Mouse (Mus musculus) cerebellum, adult 9-10 months (tissue): ENCODE results near the gene Mgmt.

Experiments
- DNase-seq: peaks from one replicate; pipeline ENCODE4 v3.0.0; 2022

Mgmt gene

DNA sequence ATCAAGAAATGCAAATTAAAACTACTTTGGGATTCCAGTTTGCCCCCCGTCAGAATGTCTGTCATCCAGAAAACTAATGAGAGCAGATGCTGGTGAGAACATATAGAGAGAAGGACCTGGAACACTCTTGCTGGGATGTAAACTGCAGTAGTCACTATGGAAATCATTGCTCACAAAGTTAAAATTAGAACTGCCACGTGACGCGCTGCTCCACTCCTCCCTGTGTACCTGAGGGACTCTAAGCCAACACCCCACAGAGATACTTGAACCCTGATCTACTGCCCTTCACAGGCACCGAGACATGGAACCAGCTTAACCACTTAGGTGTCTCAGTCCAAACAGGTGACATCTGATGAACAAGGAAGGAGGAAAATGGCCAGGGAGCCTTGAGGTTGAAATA lies 171.0 kb downstream of the Mgmt start:
- no peak for DNase-seq

DNA sequence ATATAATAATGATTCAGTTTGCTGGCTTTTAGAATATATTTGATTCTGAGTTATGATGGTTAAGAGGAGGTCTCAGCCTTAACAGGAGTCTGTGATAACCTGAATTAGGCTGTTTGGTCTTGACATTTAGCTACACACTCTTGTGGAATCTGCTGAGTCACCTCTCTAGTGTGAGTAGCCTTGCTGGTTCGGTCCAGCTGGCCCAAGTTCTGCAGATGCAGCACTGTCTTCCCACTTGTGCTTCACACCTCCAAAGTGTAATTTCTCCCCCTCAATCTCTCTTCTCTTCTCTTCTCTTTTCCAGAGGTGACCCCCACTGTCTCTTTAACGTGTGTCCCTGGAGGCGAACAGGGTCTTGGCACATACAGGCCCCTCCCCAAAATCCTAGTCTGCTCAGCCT lies 171.8 kb downstream of the Mgmt start:
- no peak for DNase-seq

DNA sequence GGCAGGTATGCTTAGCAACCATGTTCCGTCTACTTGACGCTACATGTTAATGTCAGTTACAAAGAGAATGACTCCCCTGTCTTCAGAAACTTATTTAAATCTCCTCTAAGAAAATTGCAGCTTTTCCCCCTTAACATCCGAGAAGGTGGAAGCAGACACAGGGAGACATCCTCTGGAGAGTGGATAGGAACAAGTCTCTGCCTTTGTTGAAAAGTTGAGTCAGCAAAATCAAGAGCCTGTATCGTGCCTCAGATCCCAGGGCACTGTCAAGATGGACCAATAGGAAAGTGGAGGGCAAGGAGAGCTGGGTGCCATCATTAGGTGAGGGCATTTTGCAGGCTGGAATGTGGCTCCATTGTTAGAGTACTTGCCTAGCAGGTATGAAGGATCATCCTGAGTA lies 172.6 kb downstream of the Mgmt start:
- no peak for DNase-seq

DNA sequence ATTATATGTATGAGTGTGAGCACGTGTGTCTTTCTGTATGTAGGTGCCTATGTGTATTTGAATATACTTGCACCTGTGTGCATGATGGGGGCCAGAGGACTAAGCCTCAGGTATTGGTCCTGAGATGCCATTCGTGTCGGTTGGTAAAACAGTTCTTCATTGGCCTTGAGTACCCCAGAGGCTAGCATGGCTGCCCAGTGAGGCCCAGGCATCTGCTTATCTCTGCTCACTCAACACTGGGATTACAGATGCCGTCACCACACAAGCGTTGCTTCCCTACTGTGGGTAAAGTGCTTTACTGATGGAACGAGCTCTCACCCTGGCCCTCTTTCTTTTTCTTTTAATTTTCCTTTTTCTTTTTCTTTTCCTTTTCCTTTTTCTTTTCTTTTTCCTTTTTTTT lies 173.3 kb downstream of the Mgmt start:
- no peak for DNase-seq

DNA sequence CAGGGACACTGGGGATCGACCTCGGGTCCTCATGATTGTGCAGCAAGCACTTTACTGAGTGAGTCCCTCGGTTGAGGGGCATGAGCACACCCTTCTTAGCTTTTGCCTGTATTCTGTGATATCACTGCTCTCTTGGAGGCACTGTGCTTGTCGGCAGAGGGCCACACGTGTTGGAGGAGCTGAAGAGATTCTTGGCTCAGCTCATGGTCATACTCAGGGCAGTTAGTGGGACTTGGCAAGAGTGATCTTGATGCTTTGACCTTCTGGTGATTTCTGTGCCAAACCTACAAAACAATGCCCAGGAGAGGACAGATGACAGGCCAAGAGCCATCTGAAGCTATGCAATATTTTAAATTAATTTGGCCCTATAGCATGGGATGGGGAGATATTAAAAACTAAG lies 174.4 kb downstream of the Mgmt start:
- no peak for DNase-seq

DNA sequence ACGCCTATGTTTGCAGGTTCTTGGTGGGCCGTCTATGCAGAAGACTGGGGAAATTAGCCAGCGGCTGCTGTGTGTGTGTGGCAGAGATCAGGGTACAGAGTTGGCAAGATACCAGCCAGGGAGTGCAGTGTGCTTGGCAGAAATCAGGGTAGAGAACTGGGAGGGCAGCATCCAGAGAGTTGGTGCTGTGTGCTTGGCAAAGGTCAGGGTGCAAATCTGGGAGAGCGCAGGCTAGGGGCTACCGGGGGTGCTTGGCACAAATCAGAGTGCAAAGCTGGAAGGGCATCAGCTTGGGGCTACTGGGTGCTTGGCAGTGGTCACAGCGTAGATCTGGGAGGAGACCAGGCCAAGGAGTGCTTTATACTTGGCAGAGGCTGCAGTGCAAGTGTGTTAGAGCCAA lies 175.4 kb downstream of the Mgmt start:
- no peak for DNase-seq

DNA sequence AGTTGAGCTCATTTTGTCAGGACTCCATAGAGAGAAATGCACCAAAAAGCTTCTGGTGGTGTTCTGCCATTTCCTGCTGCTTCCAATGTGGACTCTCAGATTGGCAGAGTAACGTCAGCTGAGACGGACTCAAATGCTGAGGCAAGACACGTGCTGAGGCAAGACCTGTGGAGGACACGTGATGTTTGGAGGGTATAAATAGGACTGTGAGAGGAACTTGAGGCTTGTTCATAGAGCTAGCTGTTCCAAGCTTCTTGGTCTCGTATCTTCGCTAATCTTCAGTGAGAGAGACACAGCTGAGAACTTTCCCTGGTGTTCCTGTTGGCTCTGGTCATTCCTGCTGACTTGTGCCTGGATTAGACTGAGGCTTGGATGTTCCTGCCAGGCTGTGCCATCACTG lies 176.9 kb downstream of the Mgmt start:
- DNase-seq, result no peak

DNA sequence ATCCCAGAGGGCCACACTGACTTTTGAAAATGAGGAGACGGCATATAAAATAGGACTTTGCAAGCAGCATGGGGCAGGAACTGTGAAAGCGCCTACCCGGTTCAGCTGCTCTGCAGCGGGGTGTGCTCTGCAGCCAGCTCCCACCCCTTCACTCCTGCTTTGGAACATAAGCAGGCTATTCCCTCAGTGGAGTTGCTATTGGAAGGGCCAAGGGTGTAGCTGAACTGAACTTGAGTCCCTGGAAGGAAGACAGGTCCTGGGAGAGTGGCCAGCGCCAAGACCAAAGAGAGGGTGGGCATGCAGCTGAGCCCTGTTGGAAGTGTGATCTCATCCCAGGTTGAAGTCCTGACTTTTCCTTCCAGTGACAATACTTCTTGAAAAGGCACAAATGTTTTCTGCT lies 179.5 kb downstream of the Mgmt start:
- no peak for DNase-seq

DNA sequence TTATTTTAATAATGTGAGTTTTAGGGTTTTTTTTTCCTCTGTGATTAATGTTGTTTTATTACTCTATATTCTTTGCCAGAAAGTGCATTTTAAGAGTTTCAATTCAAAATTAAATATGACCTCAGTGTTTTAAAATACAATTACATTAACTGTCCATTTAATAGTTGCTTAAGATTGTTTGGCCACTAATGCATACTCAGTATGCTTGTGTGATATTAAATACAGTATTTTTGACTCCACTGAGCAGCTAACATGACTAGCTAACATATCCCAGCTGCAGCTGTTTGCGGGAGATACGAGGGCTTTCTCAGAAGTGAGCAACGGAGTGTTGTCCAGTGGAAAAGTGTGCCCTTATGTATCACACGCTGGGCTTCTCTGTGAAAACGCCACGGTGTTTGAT lies 179.9 kb downstream of the Mgmt start:
- DNase-seq, result no peak

DNA sequence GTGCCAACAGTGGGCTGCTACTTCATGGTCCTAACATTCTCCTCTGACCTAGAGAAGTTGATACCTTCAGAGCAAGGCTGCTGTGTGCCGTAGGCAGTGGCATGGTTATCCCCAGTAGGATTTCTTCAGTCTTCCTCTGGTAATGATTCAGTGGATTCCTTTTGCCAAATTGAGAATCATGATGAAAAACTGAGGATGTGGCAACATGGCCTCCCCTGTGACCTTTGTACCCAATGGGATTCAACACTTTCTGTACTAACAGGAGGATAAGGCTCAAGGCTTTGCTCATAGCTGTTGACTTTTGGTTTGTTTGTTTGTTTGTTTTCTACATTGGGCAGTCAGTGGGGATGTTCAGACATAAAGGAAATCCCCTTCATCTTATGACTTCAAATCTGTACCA lies 180.9 kb downstream of the Mgmt start:
- no peak for DNase-seq

DNA sequence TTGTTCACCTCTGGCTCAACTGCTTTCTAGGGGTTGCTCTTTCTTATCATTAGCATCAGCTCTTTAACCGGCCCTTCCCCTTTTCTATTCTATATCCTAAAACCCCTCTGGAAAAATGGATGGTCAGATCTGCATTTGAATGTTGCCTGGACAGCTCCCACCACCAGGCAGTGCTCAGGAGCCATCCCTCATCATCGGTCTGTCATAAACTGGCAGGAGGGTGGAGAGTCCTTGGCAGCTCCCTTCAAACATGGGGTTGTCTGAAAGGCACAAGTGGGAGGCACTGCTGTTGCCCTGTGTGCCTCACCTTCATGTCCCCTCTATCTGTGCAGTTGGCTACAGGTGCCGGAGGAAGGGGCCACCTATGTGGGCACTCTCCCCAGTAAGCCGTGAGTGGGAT lies 185.8 kb downstream of the Mgmt start:
- no peak for DNase-seq

DNA sequence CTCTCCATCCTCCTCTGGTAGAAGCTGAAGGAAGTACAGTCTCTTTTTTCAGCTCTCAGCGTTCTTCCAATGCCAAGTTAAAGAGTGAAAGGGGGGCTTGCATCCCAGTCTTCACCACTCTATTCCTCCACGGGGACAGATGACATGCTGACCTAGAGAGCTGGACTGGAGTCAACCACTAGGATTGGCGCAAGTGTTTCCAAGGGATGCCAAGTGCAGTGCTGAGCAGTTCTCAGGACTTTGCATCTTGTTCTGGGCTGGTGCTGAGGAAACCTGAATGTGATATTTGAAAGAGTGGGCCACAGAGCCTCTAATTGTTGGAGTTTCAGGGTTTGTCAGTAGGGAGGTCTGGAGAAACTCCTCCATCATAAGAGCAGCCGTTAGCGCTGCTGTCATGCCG lies 187.8 kb downstream of the Mgmt start:
- no peak for DNase-seq

DNA sequence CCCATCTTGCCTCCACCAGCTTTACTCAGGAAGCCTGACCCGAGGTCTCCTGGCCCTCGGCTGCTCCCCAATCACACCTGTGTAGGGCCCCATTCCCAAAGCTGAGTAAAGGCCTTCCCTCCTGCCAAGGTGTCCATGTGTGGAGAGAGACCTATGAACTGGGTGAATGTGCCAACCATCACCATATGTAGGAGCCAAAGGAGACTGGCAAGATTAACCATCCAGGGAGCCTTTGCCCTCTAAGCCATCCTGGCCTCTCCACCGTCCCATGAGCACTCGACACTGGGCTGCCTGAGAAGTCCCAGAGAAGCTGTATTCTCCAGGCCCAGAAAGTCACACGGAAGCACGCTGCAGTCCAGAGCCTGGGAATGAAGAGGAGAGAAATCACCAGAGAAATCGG lies 190.2 kb downstream of the Mgmt start:
- no peak for DNase-seq

DNA sequence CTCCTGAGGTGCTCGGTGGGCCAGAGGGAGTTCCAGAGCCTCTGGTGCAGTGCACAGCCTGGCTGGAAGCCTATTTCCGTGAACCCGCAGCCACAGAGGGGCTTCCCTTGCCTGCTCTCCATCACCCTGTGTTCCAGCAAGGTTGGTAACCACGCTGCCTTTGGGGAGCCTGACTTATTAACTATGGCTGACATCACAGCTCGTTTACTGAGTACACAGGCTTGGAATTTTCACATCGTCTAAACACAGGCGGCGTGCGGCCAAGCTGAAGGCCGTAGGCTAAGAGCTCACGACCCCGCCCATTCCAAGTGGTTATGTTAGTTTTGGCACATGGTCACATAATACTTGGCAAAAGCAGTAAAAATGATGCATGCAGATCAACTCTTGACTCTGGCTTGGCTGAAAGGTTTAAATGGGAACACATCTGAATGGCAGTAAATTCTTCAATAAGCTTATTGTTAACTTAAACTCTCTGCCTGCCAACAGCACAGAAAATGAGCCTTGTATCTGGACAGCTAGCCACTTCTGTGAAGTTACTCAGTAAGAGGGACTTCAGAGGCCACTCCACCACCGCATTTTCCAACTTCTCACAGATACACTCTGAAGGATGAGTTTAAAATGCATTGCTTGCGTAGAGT lies 191.7 kb downstream of the Mgmt start:
- no peak for DNase-seq

DNA sequence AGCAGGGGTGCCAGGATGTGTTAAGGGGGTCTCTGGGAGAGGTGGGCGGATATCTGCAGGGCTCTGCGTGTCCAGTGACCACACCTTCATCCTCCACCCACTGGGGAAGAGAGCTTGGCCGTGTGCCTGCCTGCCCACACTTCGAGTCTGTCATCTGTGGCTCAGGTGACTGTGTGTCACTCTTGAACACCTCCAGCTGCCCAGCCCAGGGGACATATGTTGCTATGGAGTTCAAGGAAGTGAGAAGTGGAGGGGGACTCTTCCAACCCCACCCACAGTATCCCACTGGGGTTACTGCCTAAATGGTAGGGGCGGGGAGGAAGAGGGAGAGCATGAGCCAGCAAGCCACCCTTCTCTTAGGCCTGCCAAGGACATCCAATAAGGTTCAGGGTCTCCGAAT lies 192.7 kb downstream of the Mgmt start:
- no peak for DNase-seq

DNA sequence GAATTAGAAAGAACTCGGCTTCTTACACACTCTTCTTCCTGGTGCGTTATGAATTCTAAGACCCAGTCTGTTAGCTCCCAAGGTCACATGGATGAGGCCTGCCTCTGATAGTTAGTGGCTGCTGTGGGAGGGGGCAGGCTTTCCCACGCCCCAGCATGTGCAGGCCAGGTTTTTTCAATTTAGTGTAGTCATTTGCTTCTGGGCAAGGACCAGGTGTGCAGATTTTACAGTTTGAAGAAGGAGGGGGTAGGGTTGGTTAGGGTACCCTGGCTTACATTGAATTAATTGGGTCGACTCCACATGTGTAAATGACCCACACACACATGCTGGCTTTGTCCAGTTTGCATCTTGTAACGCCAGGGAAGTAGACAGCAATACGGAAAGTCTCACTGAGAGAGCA lies 193.7 kb downstream of the Mgmt start:
- DNase-seq, result no peak

DNA sequence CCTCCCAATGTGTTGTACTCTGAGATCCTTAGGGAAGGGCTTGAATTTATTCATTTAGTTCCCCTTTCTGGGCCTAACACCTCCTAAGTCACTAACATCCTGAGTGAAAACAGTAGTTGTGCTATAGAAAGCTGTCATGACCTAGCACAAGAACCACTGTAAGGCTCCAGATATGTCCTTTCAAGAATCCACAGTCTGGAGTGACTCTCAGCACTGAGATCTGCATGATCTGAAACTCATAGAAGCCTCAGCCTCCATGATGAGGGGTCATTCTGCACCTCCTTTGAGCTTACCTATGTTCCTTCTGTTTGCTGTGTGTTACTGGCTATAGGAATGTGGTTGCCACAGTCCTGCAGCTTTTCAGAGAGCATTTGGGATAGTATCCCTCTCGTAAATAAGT lies 200.1 kb downstream of the Mgmt start:
- no peak for DNase-seq

DNA sequence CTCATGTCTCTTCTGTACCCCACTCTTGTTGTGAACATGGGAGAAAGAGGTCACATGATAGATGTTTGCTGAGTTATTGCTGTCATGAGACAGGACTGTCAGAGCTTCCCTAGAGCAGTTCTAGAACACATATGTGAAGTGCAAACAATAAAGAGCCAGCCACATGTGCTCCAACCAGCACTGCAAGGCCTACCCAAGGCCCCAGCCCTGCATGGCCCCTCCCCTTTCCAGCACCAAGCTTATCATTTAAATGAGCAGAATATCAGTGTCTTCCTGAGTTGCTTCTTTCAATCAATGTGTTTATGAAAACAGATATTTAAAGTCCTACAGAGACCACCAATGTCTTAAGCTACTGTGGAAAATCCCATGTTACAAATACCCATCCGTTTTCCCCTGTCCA lies 201.3 kb downstream of the Mgmt start:
- DNase-seq, result no peak

DNA sequence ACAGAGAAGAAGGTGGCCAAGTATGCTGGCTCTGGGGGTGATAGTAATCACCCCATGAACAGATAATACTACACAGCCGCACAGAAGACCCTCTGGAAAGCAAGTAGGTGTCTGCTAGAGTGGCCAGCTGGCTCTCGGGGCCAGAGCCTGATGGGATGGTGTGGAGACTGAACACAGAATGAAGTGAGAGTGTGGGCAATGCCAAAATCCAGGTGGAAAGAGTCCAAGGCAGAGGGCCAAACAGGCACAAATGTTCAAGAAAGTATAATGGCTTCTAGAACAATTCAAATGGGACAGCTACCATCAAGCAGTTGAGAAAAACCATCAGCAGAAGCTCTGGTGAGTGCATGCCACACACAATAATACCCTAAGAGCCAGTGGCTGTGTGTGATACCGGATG lies 205.4 kb downstream of the Mgmt start:
- DNase-seq, result peak; percentile 29

DNA sequence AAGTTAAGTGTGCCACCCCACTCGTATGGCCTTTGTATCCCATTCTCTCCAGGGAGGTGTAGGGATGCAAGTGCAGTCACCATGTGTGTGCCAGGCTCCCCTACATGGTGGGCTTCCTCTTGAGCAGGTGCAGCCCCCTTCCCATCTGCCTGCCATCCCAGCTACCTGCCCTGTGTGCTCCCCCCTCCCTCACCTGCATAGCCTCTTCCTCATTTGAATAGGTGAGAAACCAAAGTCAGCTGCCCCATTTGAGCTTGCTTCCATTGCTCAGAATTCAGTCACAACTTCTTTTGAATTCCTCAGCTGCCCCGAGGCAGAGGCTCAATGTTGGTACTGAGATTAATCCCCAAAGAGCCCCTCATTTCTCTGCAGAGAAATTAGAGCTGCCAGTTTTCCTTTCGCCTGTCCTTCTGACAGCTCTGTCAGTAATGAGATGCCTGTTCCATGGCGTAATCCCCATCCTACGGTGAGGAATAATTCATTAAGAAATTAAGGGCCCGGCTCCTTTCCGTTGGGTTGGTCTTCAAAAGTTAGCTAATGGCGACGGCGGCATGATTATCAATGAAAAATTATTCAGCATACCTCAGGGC lies 208.3 kb downstream of the Mgmt start:
- DNase-seq, result no peak

DNA sequence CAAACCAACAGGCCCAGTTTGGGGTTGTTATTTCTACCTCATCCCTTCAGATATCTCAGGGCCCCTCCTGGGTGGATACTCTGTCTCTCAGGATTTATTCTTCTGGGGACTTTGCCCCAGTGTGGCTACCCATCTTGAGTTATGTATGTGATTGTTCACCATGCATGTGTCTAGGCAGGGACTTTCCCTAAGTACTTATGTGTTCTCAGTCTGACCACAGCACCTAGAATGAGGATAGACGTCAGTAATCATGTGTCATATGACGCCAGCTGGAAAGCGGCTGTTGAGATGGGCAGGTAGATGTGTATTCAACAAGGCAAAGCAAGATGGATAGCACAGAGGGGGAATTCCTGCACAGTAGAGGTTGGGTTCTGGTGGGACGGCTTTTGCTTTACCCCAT lies 217.7 kb downstream of the Mgmt start:
- no peak for DNase-seq

DNA sequence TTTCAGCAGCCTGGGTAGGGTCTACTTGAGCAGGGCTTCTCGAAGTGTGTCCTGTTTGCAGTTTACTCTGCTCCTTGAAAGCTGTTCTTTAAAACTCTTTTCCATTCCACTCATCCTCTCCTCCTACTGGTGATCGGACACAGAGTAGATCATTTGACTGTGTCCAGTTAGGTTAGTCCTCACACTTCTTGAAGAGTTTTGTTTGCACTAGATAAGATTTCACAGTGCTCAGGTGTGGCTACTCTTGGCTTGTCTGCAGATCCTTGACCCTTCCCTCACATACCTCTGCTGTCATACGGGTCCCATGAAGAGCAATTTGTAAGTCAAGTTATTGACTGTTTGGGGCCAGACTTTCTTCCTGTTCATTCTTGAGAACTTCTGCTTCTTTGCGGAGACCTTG lies 221.8 kb downstream of the Mgmt start:
- DNase-seq, result no peak

DNA sequence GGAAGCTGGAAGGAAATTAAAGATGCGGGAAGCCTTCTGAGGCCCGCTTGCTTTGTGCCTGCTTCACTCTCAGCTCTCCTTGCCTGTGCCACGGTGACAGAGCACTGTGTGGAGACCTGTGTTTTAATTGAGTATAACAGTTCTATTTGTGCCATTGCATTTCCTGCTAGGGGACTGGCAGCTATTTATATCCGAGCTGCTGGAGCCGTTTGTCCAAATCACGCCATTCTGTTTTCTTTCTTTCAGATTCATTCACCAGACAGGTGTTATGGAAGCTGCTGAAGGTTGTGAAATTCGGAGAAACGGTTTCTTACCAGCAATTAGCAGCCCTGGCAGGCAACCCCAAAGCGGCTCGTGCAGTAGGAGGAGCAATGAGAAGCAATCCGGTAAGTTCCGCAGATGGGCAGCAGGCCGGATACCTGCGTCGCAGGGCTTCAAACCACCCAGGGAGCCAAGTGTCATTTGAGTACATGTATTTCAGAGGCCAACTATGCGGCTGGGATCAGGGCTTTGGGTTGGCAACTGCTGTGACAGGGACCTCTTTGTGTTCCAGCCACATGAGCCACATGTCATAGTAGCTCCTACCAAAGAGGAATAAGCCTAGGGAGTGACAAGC lies 226.9 kb downstream of the Mgmt start:
- peak; percentile 60 for DNase-seq

DNA sequence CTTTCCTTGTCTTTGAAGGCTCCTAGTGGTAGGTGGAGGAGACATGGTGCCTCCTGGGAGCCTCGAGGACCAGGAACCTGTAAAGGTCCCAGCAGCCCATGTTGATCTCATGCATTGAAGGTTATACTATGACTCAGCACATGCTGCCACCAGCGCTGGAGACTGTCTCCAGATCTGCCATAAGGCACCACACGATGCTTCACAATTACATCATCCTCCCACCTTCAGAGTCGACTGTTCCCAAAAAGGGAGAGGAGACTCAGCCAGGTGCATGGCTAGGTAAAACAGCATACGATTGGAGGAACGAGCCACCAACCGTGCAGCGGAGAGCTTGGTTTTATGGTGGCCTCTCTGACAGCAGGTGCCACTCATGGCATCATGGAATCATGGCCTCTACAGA lies 234.3 kb downstream of the Mgmt start:
- no peak for DNase-seq

DNA sequence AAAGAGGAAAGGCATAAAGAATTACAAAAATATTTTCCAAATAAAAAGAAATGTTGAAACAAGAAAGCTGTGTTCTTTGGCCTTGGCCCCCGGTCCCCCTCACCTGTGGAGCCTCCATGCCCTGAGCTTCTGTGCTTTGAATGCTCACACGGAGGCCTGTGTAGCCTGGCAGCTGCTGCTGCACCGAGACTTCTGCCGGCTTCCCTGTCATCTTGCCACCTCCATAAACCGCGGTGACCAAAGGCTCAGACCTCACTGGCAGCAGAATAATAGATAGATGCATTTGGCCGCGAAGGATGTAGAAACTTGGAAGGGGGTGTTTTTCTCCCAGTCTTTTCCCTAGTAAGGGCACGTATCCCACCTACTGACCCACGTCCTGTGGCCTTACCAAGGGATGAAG lies 235.8 kb downstream of the Mgmt start:
- no peak for DNase-seq
